Mouse (Mus musculus): ENCODE results near the gene Mfsd4a.

DNA sequence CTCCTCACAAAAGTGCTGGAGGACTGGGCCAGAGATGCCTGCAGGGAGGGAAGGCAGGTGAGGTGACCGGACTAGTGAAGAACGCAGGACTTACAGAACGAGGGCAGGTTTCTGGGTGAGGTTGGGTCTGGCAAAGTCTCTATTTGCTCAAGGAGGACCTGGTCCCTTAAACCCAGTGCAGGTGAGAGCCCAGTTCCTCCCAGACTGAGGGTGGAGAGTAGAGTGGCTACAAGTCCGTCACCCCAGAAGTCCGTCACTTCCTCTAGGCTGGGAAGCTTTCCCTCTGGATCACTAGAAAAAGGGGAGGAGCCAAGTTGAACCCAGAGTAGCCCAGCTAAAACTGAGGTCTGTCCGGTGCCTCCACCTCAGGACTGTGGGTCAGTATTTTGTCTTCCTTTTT, 93.9 kb downstream of the Mfsd4a start:
- no peak for TF ChIP-seq CTCF (IDR thresholded peaks at IDR 0.05; ENCODE audit: extremely low read depth, insufficient read depth, low read length)
- no peak for TF ChIP-seq POLR2A (IDR thresholded peaks at IDR 0.05; ENCODE audit: extremely low read depth, insufficient read depth, low read length)
